Mouse (Mus musculus) spleen, postnatal 36 days (tissue): Measurements from ENCODE around the gene Impg2.

Experiments used
- DNase-seq, 2 experiments: peaks; one replicate each; pipeline ENCODE4 v3.0.0; 2022; ENCODE audit warnings: low spot score in 2 of 2, mixed read lengths in 1 of 2

Impg2 gene

DNA sequence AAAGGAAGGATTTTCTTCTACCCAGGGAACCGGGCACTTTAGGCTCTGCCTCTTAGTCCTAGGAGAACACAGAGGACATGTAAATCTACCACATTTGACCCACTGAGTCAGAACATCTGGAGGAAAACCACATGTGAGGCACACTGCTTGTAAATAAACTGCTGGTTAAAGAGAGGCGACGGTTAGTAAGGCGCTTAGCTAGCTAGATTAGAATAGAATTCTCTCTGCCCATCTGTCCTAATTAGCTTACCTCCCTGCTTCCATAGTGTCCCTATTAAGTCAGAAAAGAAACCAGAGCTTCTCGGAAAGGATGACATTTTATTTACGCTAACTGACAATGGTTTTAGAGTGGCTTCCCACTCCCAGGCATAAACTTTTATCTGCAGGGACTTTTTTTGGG lies at the start of gene Impg2:
Gene Impg2 (plus strand): TSS at position 263 of the 400 bp plus-strand sequence.
- DNase-seq = no peak

DNA sequence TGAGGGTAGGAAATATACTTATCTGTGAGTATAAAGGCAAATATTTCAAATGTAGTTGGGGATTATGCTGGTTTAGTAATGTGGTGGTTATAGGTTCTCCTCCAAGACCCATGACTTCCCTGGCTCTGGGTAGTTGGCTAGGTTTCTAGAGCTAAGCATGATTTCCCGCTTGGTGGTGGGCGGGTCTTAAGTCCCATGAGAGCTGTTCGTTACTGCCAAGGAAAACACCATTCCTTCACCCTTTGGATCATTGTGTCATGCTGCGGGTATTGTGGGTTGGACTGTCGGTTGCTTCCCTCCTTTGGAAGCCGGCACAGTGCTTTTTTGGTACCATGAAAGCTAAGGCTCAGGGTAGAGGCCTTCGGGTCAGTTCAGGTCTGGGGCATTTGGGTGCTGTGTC lies 40.6 kb upstream of the Impg2 start:
- no peak for DNase-seq

DNA sequence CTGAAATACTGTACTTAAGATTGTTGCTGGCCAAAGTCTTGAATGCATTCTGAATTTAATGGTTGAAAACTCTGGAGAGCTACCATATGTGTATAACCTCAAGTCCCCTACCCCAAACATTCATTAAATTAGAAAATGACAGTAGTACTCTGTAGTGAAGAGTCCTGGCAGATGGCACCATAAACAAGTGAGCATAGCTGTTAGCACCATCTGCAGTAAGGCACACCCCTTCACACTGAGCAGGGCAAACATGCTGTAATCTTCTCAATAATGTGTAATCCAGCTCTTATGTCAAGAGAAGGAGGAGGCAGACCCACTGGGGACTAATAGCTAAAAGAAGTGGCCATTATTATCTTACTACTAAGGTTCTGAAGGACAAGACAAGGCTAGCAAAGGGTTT lies 33.9 kb upstream of the Impg2 start:
- no peak for DNase-seq

DNA sequence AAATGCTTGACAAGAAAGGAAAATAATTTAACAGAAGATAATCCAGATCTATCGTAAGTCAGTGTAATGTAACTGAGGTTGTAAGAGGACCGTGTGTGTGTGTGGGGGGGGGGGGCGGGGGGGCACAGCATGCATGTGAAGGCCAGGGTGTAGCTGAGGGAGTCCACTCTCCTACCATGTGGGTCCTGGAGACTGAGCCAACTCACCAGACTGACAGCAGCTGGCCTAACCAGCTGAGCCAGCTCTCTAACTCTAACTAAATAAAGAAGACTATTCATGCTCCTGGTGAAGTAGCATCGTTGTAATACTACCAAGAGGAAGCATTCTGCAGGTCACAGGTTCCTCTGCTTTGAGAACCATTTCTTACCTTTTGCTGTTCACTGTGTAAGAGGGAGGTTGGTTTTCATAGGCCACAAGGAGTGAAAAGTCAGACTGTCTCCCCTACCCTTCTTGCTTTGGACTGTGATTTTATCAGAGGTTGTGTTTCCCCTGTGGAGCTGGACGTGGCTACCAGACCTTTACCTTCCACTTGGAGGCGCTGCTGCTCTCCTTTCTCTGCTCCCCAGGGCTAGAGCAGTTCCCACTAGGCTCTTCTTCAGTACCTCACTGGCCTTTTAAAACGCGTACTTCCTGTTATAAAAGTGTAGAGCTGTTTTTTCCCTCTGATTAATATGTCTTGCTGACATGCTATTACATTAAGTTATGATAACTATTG lies 28.1 kb upstream of the Impg2 start:
- DNase-seq = no peak

DNA sequence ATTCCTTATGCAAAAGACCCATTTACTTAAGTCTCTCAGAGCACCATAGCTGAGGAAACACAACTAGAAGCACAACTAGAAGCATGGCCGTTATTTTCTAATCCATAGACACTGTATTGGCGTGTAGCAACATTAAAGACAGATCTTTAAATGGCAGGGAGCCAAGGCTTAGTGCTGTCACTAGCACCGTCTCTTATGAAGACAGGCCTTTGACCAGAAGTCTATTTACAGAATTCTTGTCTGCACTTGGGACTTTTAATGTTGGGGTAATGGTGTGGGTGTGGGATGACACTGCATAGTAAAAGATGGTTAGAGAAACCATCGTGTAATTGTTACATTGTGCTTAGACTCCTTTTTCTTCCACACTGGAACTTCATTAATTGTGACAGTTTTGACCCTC lies 17.2 kb upstream of the Impg2 start:
- no peak for DNase-seq

DNA sequence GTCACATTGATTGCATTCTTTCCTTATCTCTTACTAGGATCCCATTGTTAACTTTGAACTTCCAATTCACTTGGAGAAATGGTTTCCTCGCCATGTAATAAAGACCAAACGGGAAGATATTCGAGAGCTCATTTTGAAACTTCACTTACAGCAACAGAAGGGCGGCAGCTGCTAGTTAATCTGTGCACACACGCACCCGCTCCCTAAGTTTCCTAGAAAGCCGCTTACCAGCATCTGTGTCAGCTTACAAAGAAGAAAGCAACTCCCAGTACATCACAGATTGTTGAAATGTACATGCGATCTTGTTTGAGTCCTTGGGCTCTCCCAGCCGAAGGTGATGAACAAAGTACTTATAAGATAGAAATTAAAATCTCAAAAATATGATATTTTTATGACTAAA lies 15.9 kb upstream of the Impg2 start:
- DNase-seq = no peak

DNA sequence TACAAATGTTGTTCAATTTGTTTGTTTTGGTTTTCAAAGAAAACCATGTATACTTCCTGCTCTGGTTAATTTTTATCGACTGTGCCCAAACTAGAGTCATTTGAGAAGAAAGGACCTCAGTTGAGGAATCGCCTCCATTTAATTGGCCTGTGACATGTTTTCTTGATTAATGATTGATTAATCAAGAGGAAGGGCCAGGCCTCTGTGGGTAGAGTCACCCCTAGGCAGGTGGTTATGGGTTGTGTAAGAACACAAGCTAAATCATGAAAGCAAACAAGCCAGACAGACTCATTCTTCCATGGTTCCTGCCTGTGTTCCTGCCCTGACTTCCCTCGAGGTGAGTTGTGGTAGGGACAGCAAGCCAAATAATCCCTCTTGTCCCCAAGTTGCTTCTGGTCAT lies 8.6 kb downstream of the Impg2 start:
- DNase-seq = no peak

DNA sequence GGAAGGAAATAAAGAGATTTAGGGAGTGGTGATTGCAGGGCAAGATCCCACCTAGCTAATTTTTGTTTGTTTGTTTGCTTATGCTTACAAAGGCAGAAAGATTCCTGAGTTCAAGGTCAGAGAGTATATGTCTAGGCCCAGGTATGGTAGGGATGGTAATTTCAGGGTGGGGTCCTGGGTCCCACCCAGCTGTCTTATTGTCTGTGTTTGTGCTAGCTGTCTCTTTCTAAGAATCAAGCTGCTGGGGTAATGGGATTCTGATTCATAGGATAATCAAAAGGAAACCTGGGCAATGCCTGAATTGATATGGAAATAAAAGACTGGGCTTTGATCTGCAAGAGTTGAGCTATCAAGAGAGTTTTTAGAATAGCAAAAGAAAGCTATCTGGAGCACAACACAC lies 23.6 kb downstream of the Impg2 start:
- DNase-seq = no peak

DNA sequence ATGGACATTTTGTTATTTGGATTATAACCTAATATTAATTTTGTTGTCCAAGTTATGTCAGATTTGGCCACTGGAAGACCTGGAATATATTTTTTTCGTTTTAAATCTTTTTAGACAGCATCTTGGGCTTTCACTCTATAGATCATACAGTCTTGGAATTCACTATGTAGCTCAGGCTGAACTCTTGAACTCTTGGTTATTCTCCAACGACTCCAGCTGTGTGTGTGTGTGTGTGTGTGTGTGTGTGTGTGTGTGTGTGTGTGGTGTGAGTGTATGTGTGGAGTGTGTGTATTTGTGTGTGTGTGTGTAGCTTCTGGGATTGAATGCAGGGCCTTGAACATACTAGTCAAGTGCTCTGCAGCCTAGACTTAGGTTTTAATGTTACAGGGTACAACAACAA lies 25.3 kb downstream of the Impg2 start:
- no peak for DNase-seq

DNA sequence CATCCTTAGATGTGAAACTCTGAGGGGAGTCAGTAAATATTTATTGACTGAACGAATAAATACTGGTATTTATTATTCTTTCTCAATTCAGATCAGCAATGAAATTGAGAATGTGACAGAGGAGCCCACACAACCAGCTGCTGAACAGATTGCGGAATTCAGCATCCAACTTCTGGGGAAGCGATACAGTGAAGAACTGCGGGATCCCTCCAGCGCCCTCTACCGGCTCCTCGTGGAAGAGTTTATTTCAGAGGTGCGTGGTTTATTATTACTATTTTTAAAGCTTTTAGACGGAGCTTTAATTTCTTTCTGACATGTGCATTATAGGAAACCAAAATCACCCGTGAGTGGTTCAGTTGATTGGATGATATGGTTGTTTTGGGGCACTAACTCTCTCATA lies 27.2 kb downstream of the Impg2 start:
- DNase-seq = no peak

DNA sequence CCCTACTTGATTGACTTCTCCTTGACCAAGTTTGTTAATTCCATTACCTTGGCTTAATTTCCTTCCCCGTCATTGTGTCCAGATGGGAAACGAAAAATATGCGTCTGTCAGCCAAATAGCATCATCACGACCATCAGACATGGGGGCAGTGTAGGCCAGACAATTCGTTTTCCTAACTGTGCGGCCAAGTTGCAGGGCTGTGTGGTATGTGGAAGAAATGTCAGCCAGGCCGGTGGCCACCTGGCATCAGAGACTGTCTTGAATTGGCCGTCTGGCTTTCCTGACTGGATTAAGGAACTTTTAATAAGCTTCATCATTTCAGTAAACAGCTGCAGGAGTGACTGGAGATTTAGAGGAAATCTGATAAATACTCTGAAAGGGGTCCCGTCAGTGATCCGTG lies 28.6 kb downstream of the Impg2 start:
- no peak for DNase-seq

DNA sequence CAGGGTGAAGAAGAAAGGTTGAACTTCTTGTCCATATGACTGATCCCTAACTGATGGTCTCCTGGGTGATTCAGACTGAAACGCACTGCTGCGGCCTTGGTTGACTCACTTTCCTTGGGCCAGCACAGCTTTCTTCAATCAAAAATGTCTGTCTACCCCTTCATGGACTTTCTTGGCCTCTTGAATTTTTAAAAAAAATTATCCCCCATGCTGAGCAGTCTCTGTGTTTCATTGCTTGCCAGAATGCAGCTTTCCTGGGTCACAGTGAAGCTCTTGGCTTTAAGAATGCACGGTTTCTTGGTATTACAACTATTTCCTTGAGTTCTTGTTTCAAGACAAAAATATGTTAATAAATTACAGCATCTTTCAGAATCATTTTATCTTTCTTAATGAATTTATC lies 41.9 kb downstream of the Impg2 start:
- DNase-seq = no peak

DNA sequence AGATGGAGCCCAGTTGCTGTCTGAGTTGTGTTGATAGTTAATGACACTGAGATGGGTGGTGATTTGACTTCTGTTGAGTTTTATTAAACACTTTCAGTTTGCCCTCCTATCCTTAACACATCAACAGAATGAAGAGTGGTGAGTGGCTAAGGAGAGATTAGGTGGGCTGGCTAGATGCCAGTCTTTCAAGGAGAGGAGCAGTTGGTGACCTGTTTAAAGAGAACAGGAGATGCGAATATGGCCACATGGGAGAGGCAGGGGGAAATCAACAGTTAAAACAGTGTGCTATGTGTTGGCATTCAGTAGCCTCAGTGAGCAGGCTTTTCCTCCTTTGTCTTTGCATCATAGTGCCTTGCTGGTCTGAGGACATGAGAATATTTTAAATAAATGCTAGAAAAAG lies 69.8 kb downstream of the Impg2 start:
- no peak for DNase-seq

DNA sequence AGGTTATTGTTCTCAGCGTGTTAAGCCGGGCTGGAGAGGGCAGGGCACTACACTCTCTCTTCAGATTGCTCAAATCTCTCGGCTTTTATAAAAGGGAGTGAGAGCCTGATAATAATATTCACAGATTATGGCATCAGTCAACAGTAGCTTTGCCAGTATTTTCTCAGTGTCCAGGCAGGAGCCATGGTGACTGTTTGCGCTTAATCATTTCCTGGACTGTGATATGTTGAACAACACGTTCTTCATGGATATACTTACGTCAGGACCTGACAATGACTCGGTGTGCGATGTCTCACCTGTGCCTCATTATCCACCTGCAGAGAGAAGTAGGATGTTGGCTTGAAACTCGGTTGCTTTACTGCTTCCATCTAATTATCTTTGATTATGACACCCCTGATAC lies 74.9 kb downstream of the Impg2 start:
- no peak for DNase-seq

DNA sequence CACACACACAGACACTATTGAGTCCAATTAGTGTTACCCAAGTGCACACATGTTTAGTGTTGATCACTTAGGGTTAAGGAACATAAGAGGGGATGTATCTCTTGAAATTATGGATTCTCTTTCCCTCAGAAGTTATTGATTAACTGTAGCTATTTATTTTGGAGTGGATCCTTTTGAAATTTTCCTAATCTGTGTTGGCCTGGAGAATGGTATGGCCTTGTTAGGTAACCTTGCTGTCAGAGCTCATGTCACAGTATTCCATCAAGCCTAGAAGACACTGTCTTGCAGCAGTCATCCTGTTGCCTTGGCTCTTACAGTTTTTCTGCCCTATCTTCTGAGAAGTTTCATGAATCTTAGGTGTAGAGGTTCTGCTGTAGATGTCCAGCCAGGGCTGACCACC lies 75.6 kb downstream of the Impg2 start:
- no peak for DNase-seq

DNA sequence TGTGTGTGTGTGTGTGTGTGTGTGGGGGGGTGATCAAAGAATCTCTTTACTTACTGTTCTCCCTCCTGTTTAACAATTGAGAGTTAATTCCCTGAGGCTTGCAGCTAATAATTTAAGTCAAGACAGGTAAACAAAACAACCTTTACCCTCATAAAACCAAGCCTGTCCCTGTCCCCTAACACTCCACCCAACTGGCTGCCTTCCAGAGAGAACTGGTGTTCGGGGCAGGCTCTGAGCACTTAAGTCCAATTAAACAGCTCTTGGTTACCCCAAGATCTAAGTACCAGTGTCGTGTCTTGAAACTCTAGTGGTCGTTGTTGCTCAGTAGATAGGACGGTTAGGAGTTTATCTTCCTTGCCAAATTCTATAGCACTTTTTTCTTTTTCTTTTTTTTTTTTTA lies 77.2 kb downstream of the Impg2 start:
- DNase-seq = no peak

DNA sequence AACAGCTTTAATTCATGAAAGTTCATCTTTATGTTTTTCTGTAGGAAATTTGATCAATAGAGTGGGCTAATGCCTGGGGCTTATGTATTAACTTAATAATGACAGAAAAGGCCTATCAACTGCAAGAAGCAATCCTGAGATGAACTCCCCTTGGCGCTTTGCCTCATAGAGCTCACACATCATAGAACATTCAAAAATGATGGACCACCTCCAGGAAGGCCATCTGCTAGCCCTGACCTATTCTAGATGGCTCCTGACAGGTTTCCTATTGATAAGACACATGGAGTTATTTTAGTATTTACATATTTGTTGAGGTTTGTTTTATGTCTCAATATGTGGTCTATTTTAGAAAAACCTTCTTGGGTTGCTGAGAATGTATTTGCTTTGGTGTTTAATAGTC lies 79.2 kb downstream of the Impg2 start:
- DNase-seq = no peak

DNA sequence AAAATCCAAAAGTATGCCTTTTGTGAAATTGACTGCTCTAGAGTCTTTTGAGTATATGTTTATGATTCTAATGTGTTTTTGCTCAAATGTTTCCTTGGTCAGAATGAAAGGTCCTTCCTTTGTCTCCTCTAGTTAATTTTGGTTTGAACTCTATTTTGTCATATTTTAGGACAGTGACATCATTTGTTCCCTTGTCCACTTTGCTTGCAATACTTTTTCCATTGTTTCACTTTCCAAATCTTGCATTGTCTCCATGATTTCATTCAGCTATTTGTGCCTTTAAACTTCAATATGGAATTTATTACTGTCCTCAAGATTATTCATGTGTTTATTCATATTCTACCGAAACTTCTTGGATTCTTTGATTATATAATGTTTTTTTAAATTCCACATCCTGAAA lies 79.8 kb downstream of the Impg2 start:
- DNase-seq = no peak

DNA sequence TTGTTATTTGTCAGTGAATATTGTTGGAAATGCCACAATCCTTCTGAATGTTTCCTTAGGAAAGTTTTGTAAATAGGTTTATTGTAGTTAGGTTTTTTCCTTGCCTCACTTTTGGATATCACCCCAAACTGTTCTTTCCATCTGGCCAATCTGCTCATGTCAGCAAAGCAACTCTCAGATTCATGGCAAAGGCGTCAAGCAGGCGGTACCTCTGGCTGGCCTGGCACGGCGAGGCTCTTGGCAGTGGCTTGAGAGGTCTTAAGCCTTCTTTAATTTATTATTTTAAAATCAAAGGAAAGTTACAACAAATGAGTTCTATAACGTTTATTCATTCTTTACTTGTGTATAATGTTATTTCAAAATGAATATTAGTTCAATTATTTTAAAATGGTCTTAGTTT lies 82.0 kb downstream of the Impg2 start:
- DNase-seq = no peak

DNA sequence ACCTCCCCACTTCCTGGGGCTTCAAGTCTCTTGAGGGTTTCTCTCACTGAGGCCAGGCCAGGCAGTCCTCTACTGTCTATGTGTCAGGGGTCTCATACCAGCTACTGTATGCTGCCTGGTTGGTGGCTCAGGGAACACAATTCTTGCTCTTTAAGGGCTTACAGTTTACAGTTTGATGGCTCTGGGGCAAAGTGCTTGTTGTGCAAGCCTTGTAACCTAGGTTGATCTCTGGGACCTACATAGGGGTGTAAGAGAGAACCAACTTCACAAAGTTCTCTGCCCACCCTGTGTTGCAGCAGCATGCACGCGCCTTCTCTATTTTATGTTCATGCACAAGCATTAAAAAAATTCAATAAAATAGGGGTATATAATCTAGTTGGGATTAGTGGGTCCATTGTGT lies 82.9 kb downstream of the Impg2 start:
- no peak for DNase-seq

DNA sequence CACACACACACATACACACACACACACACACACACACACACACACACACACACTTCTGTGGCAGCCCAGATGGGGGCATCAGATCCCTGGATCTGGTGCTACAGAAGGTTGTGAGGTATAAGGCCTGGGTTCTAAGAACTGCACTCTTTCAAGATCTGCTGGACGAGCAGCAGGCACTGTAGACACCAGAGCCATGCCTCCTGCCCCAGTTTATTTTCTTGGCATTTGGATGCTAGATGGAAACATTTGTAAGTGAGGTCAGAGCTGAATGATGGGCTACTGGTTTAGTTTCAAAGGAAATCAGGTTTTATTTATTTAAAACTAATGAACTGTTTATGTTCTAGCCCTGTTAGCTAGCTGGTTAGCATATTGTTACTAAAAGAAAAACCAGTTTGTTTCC lies 90.8 kb downstream of the Impg2 start:
- DNase-seq = no peak

DNA sequence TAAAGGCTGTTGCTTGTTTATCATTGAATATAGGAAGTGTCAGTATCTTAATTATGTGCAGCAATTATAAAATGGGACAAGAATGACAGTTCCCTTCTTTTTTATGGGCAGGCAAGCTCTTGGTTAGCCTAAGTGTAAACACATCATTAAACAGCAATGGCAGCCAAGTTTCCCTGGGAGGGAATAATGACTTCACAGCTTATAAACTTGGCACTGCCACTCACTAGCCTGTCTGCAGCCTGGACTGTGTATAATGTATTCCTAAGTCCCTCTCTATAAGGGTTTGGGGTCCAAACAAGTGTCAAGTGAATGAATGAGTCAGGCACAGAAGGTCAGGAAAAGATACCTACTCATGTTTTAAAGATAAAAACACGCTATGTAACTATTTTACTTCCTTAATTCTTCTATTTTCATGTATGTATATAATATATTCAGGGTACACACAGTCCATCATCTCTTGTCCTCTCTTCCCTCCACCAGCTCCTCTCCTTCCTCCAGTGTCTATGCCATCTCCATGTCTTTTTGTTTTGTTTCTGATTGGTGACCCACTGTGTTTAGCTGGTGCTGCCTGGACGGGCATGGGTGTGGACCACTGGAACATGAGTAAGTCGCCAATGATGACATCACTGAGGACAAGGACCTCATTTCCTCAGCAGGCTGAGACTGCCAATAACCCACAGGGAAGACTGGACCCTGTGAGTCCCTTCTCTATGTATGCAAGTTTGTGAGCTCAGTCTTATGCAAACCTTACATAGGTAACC lies 92.0 kb downstream of the Impg2 start:
- no peak for DNase-seq

DNA sequence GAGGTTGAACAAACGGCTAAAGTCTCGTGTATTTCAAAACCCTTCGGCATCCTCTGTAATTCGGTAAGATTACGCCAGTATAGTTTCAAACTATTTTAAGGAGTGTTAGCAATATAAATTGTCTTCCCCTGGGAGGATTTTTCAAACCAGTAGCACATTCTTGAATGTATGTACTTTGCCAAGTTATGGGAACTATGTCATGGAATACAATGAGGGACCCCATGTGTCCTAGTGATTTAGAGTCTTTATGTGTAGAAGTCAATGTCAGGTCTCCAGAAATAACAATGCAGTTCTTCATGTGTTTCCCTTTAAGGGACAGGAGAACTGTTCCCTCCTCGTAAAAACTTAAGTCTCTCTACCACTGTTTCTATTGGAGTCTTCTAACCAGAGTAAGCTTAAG lies 94.1 kb downstream of the Impg2 start:
- no peak for DNase-seq

DNA sequence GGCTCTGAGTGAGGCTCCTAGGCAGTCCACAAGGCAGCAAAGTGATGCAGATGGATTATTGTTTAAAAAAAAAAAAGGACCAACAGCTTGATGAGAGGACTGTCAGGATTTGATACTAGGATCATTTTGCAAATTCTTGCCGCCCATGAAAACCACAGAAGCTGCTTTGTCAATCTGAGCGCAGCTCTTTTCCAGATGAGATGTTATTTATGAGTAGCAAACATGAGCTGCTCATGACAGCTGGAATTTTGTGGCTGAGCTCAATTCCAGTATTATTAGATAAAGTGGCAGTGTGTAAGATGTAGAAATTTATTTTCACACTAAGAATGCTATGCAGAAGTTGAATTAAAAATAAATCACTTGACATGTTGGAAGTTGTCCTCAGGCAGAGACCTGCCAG lies 94.7 kb downstream of the Impg2 start:
- no peak for DNase-seq
